Mouse (Mus musculus): ENCODE results near the gene Slc2a9. TPM values are rescaled to one million over a fixed set of nuclear protein-coding genes. Genes with fewer than 3 reads are reported as not detected.
A peak's percentile ranks its signal among the peaks of the same experiment; 100 is the strongest.

Gene Slc2a9
- polyA plus RNA-seq, 1 experiment from 2014 or later: 0.48 TPM

GRCm38 (mm10) chr5:38436681-38437080, 66.3 kb downstream of the Slc2a9 start:
- no peak for ATAC-seq
- whole genome bisulfite sequencing: 93% methylated on average over 11 of the region's 11 CpGs

GRCm38 (mm10) chr5:38434875-38435274, 68.1 kb downstream of the Slc2a9 start:
- no peaks in the 10 kb centered on the region for H3K36me3 ChIP-seq (ENCODE audit: control insufficient read depth, insufficient read depth, low read length)
- DNase-seq (ENCODE audit: low spot score) (no peak), ATAC-seq (no peak)
- no peak overlapping the region for H3K27ac ChIP-seq (ENCODE audit: low read depth, low read length)
- no peaks in the 10 kb centered on the region for H3K4me1 ChIP-seq (ENCODE audit: control insufficient read depth, insufficient read depth, low read length)
- WGBS: 81% methylated on average over 3 of the region's 3 CpGs
- no peak overlapping the region for H3K4me2 ChIP-seq (ENCODE audit: low read length)
- H3K27me3 ChIP-seq (replicated peaks; ENCODE audit: control insufficient read depth, insufficient read depth, low read length): no peaks in the 10 kb centered on the region
- no peak overlapping the region for H3K4me3 ChIP-seq (ENCODE audit: low read depth, low read length)
- no peaks in the 10 kb centered on the region for H3K9me3 ChIP-seq (replicated peaks; ENCODE audit: control insufficient read depth, low read length)
- H3K9ac ChIP-seq (ENCODE audit: low read length): no peak overlapping the region

More at GRCm38 (mm10) chr5:38436681-38437080, 66.3 kb downstream of the Slc2a9 start:
- no peak for DNase-seq (ENCODE audit: low spot score)
- no peaks in the 10 kb centered on the region for H3K36me3 ChIP-seq (ENCODE audit: control insufficient read depth, insufficient read depth, low read length)
- no peak overlapping the region for H3K9ac ChIP-seq (ENCODE audit: low read length)
- no peak overlapping the region for H3K4me2 ChIP-seq (ENCODE audit: low read length)
- H3K4me3 ChIP-seq (ENCODE audit: low read depth, low read length): no peak overlapping the region
- H3K27ac ChIP-seq (ENCODE audit: low read depth, low read length): no peak overlapping the region
- H3K27me3 ChIP-seq (replicated peaks; ENCODE audit: control insufficient read depth, insufficient read depth, low read length): no peaks in the 10 kb centered on the region
- H3K9me3 ChIP-seq (replicated peaks; ENCODE audit: control insufficient read depth, low read length): no peaks in the 10 kb centered on the region
- H3K4me1 ChIP-seq (ENCODE audit: control insufficient read depth, insufficient read depth, low read length): no peaks in the 10 kb centered on the region

GRCm38 (mm10) chr5:38431201-38431600, 71.7 kb downstream of the Slc2a9 start:
- no peaks in the 10 kb centered on the region for H3K36me3 ChIP-seq (ENCODE audit: control insufficient read depth, insufficient read depth, low read length)
- no peaks in the 10 kb centered on the region for H3K9me3 ChIP-seq (replicated peaks; ENCODE audit: control insufficient read depth, low read length)
- 90% methylated on average over 7 of the region's 7 CpGs for WGBS
- no peak overlapping the region for H3K4me2 ChIP-seq (ENCODE audit: low read length)
- H3K27ac ChIP-seq (ENCODE audit: low read depth, low read length): no peak overlapping the region
- H3K4me1 ChIP-seq (ENCODE audit: control insufficient read depth, insufficient read depth, low read length): no peaks in the 10 kb centered on the region
- H3K4me3 ChIP-seq (ENCODE audit: low read depth, low read length): no peak overlapping the region
- no peaks in the 10 kb centered on the region for H3K27me3 ChIP-seq (replicated peaks; ENCODE audit: control insufficient read depth, insufficient read depth, low read length)
- ATAC-seq: no peak
- no peak overlapping the region for H3K9ac ChIP-seq (ENCODE audit: low read length)
- DNase-seq (ENCODE audit: low spot score): no peak

- Histone ChIP-seq H3K9me3 (replicated peaks; ENCODE audit: control insufficient read depth, low read length) (no peaks in the 10 kb centered on the region), H3K4me2 (ENCODE audit: low read length) (no peak overlapping the region), H3K9ac (ENCODE audit: low read length) (no peak overlapping the region), H3K36me3 (ENCODE audit: control insufficient read depth, insufficient read depth, low read length) (no peaks in the 10 kb centered on the region), H3K4me1 (ENCODE audit: control insufficient read depth, insufficient read depth, low read length) (no peaks in the 10 kb centered on the region), H3K27me3 (replicated peaks; ENCODE audit: control insufficient read depth, insufficient read depth, low read length) (no peaks in the 10 kb centered on the region), H3K4me3 (ENCODE audit: low read depth, low read length) (no peak overlapping the region), H3K27ac (ENCODE audit: low read depth, low read length) (no peak overlapping the region)
- DNase-seq (ENCODE audit: low spot score) (no peak), ATAC-seq (no peak)
- 89% methylated on average over 6 of the region's 6 CpGs for WGBS
These were observed 73.8 kb downstream of the Slc2a9 start for GRCm38 (mm10) chr5:38429106-38429505.

- Histone ChIP-seq H3K4me2 (ENCODE audit: low read length) (no peak overlapping the region), H3K9me3 (replicated peaks; ENCODE audit: control insufficient read depth, low read length) (no peaks in the 10 kb centered on the region), H3K27me3 (replicated peaks; ENCODE audit: control insufficient read depth, insufficient read depth, low read length) (no peaks in the 10 kb centered on the region), H3K4me1 (ENCODE audit: control insufficient read depth, insufficient read depth, low read length) (no peaks in the 10 kb centered on the region), H3K27ac (ENCODE audit: low read depth, low read length) (no peak overlapping the region), H3K9ac (ENCODE audit: low read length) (no peak overlapping the region), H3K36me3 (ENCODE audit: control insufficient read depth, insufficient read depth, low read length) (no peaks in the 10 kb centered on the region), H3K4me3 (ENCODE audit: low read depth, low read length) (no peak overlapping the region)
- DNase-seq (ENCODE audit: low spot score) (no peak), ATAC-seq (no peak)
- WGBS: 74% methylated on average over 5 of the region's 5 CpGs
These were observed 75.2 kb downstream of the Slc2a9 start for GRCm38 (mm10) chr5:38427757-38428156.

- ATAC-seq: no peak
- Histone ChIP-seq H3K36me3 (ENCODE audit: control insufficient read depth, insufficient read depth, low read length) (no peaks in the 10 kb centered on the region), H3K4me3 (ENCODE audit: low read depth, low read length) (no peak overlapping the region), H3K9me3 (replicated peaks; ENCODE audit: control insufficient read depth, low read length) (no peaks in the 10 kb centered on the region), H3K27me3 (replicated peaks; ENCODE audit: control insufficient read depth, insufficient read depth, low read length) (no peaks in the 10 kb centered on the region), H3K4me2 (ENCODE audit: low read length) (no peak overlapping the region), H3K27ac (ENCODE audit: low read depth, low read length) (no peak overlapping the region), H3K4me1 (ENCODE audit: control insufficient read depth, insufficient read depth, low read length) (no peaks in the 10 kb centered on the region), H3K9ac (ENCODE audit: low read length) (no peak overlapping the region)
- WGBS: 88% methylated on average over 6 of the region's 6 CpGs
- DNase-seq (ENCODE audit: low spot score): no peak
These were observed 77.4 kb downstream of the Slc2a9 start for GRCm38 (mm10) chr5:38425569-38425968.

GRCm38 (mm10) chr5:38422426-38422825, 80.5 kb downstream of the Slc2a9 start:
- 9% methylated on average over 4 of the region's 4 CpGs for WGBS
- DNase-seq (ENCODE audit: low spot score) (peak; percentile 8), ATAC-seq (no peak)
- Histone ChIP-seq H3K27me3 (replicated peaks; ENCODE audit: control insufficient read depth, insufficient read depth, low read length) (no peaks in the 10 kb centered on the region), H3K27ac (ENCODE audit: low read depth, low read length) (no peak overlapping the region), H3K4me3 (ENCODE audit: low read depth, low read length) (no peak overlapping the region), H3K4me2 (ENCODE audit: low read length) (no peak overlapping the region), H3K9ac (ENCODE audit: low read length) (no peak overlapping the region), H3K9me3 (replicated peaks; ENCODE audit: control insufficient read depth, low read length) (no peaks in the 10 kb centered on the region), H3K4me1 (ENCODE audit: control insufficient read depth, insufficient read depth, low read length) (no peaks in the 10 kb centered on the region), H3K36me3 (ENCODE audit: control insufficient read depth, insufficient read depth, low read length) (no peaks in the 10 kb centered on the region)

- Histone ChIP-seq H3K4me1 (ENCODE audit: control insufficient read depth, insufficient read depth, low read length) (no peaks in the 10 kb centered on the region), H3K27me3 (replicated peaks; ENCODE audit: control insufficient read depth, insufficient read depth, low read length) (no peaks in the 10 kb centered on the region), H3K27ac (ENCODE audit: low read depth, low read length) (no peak overlapping the region), H3K9me3 (replicated peaks; ENCODE audit: control insufficient read depth, low read length) (no peaks in the 10 kb centered on the region), H3K9ac (ENCODE audit: low read length) (no peak overlapping the region), H3K4me3 (ENCODE audit: low read depth, low read length) (no peak overlapping the region), H3K4me2 (ENCODE audit: low read length) (no peak overlapping the region), H3K36me3 (ENCODE audit: control insufficient read depth, insufficient read depth, low read length) (no peaks in the 10 kb centered on the region)
- DNase-seq (ENCODE audit: low spot score) (peak; percentile 21), ATAC-seq (no peak; the same call in 1 of the 2 replicates)
- 75% methylated on average over 6 of the region's 6 CpGs for WGBS
These were observed 84.1 kb downstream of the Slc2a9 start for GRCm38 (mm10) chr5:38418799-38419198.

GRCm38 (mm10) chr5:38403612-38404011, 99.3 kb downstream of the Slc2a9 start:
- DNase-seq (ENCODE audit: low spot score) (peak; percentile 25), ATAC-seq (no peak)
- H3K27ac ChIP-seq (ENCODE audit: low read depth, low read length): no peak overlapping the region
- H3K4me2 ChIP-seq (ENCODE audit: low read length): no peak overlapping the region
- no peaks in the 10 kb centered on the region for H3K27me3 ChIP-seq (replicated peaks; ENCODE audit: control insufficient read depth, insufficient read depth, low read length)
- H3K9me3 ChIP-seq (replicated peaks; ENCODE audit: control insufficient read depth, low read length): no peaks in the 10 kb centered on the region
- H3K4me1 ChIP-seq (ENCODE audit: control insufficient read depth, insufficient read depth, low read length): no peaks in the 10 kb centered on the region
- H3K36me3 ChIP-seq (ENCODE audit: control insufficient read depth, insufficient read depth, low read length): no peaks in the 10 kb centered on the region
- H3K4me3 ChIP-seq (ENCODE audit: low read depth, low read length): no peak overlapping the region
- 22% methylated on average over 3 of the region's 3 CpGs for WGBS
- no peak overlapping the region for H3K9ac ChIP-seq (ENCODE audit: low read length)

All from forebrain, embryonic 14.5 days (tissue).